Mouse (Mus musculus) liver, adult 2 months (tissue): ENCODE results near the gene Ear14. TPM values are rescaled to one million over a fixed set of nuclear protein-coding genes. Genes with fewer than 3 reads are reported as not detected.
"Not testable (repeated sequence)": the region's sequence is repeated elsewhere in the genome, so short reads cannot be mapped to it uniquely, and the experiment has no call there.

ENCODE experiments used
- DNase-seq: peaks from one replicate; pipeline ENCODE4 v3.0.0-alpha.2; 2011; ENCODE audit warnings: low read depth, low spot score; ENCODE audit errors: extremely low read depth
- H3K27ac ChIP-seq: fragments of 200-500 bp; replicated peaks from 2 replicates; pipeline ENCODE4 v1.5.1; 2012; ENCODE audit warnings: low read depth, mild to moderate bottlenecking, control low read depth, inconsistent platforms, low read length; ENCODE audit not compliant: insufficient read depth
- H3K27me3 ChIP-seq: fragments of 200-500 bp; 2 replicates; pipeline ENCODE4 v1.6.1; 2012; ENCODE audit warnings: mild to moderate bottlenecking, moderate library complexity, low read length, inconsistent platforms; ENCODE audit not compliant: control insufficient read depth, insufficient read depth
- H3K36me3 ChIP-seq: fragments of 200-500 bp; 2 replicates; pipeline ENCODE4 v1.6.1; 2012; ENCODE audit warnings: low read length, inconsistent platforms; ENCODE audit not compliant: control insufficient read depth, insufficient read depth
- H3K4me1 ChIP-seq: fragments of 200-500 bp; 2 replicates; pipeline ENCODE4 v1.6.1; 2011; ENCODE audit warnings: low read length; ENCODE audit not compliant: control insufficient read depth, insufficient read depth
- H3K4me3 ChIP-seq: fragments of 200-500 bp; 2 replicates; pipeline ENCODE4 v1.5.1; 2011; ENCODE audit warnings: low read depth, mild to moderate bottlenecking, control low read depth, low read length, moderate library complexity; ENCODE audit not compliant: insufficient read depth
- H3K79me2 ChIP-seq: fragments of 200-500 bp; 2 replicates; pipeline ENCODE4 v1.6.1; 2012; ENCODE audit warnings: inconsistent platforms, mild to moderate bottlenecking, low read length, moderate library complexity; ENCODE audit not compliant: control insufficient read depth, insufficient read depth
- H3K9ac ChIP-seq: fragments of 200-500 bp; 2 replicates; pipeline ENCODE4 v1.6.1; 2012; ENCODE audit warnings: low read depth, mild to moderate bottlenecking, control low read depth, inconsistent platforms, low read length
- CTCF ChIP-seq: fragments of 200-500 bp; IDR thresholded peaks from 2 replicates; pipeline ENCODE4 v1.5.1; 2011; ENCODE audit warnings: low read depth, low read length, control low read depth
- POLR2A ChIP-seq: fragments of 200-500 bp; IDR thresholded peaks from 2 replicates; pipeline ENCODE4 v1.6.1; 2011; ENCODE audit warnings: low read length, control low read depth; ENCODE audit not compliant: insufficient read depth; ENCODE audit errors: extremely low read depth
- WGBS: fragments of 180-500 bp; shearing (Covaris S2); methylation state at CpG from one replicate; pipeline ENCODE4 v1.1.7; 2018; 5-methylcytosine and 5-hydroxymethylcytosine counted together
- polyA plus RNA-seq: library from polyadenylated mRNA; depleted of rRNA; stranded (reverse); fragments of >200 nt; gene quantifications from 2 replicates; pipeline ENCODE4 v1.2.3, GENCODE M21; 2012; rRNA removed
- total RNA-seq: library from RNA; depleted of rRNA; stranded (reverse); fragments of >200 nt; gene quantifications from 2 replicates; pipeline ENCODE4 v1.2.3, GENCODE M21; 2014; rRNA removed

Gene Ear14
- total RNA-seq = not detected in 2 replicates
- not detected in 2 replicates for polyA plus RNA-seq

DNA sequence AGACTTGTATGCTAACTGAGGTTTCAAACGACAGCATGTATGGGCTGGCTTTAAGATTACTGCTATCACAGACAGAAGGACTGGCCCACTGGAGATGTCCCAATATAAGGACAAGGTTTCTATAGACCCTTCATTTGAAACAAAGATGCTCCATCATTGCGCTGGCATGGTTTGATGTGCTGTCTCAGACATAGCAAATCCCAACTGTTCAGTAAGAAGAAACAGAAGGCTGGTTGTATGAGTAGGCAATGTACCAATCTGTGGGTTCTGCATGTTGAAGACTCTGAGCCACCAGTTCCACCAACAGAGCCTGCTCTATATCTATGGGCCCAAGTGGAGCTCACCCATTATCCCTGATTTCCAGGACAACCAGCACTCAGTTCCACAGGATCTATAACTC lies at the start of gene Ear14:
Gene Ear14, plus strand, starts transcription at position 277 of the 400 bp plus-strand sequence.
- Histone ChIP-seq H3K4me1 (no peaks in the 10 kb centered on the region), H3K4me3 (no peak within 1 kb of the TSS), H3K9ac (no peak within 1 kb of the TSS), H3K36me3 (no peaks in the 10 kb centered on the region), H3K27ac (no peak within 1 kb of the TSS), H3K79me2 (no peaks in the 10 kb centered on the region), H3K27me3 (no peaks in the 10 kb centered on the region)
- no peak for DNase-seq
- WGBS = 90% methylated on average over 2 of the region's 2 CpGs
- TF ChIP-seq POLR2A (no peak), CTCF (no peak)

DNA sequence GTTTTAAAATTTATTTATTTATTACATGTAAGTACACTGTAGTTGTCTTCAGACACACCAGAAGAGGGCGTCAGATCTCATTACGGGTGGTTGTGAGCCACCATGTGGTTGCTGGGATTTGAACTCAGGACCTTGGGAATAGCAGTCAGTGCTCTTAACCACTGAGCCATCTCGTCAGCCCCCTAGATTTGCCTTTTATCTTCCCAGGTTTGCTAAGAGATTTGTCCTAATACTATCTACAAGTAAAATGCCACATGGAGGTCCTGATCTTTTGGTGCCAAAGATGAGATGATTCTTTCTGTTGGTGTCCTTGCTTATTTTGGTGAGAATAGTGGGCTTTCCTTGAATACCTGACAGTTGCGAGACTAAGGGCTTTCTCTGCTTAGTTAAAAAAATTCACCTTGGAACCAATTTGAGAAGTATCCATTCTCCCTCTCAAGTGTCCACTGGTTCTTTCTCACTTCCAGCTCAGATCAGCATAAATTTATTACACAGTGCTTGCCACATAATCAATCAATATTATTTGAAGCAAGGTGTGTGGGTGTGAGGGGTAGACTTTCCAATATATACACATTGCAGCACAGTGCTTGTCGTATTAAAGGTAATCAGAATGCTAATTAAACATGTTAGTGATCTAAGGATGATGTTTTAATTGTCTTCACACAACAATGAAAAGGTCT lies 47.0 kb upstream of the Ear14 start:
- H3K4me1 ChIP-seq = no peaks in the 10 kb centered on the region
- no peak for DNase-seq
- no peak for TF ChIP-seq CTCF
- TF ChIP-seq POLR2A = no peak
- no peak overlapping the region for H3K27ac ChIP-seq
- H3K27me3 ChIP-seq = no peaks in the 10 kb centered on the region
- H3K79me2 ChIP-seq = no peaks in the 10 kb centered on the region
- no peaks in the 10 kb centered on the region for H3K36me3 ChIP-seq
- WGBS = 81% methylated on average over 5 of the region's 5 CpGs
- no peak overlapping the region for H3K9ac ChIP-seq
- no peak overlapping the region for H3K4me3 ChIP-seq

DNA sequence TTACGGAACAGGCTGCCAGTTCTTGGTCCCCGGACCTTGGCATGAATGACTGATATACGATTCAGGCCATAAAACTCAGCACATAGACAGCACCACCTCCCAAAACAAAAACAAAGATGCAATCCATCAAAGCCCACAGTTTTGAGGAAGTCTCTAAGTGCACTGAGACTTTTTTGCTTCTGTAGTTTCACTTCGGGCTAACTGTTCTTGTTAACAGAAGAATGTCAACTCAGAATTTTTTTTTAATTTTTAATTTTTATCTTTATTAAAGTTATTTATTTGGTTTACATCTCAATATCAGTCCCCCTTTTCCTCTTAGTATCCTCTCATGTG lies 46.5 kb upstream of the Ear14 start:
- no peaks in the 10 kb centered on the region for H3K27me3 ChIP-seq
- H3K27ac ChIP-seq = no peak overlapping the region
- TF ChIP-seq POLR2A (no peak), CTCF (no peak)
- no peak overlapping the region for H3K4me3 ChIP-seq
- H3K4me1 ChIP-seq = no peaks in the 10 kb centered on the region
- 73% methylated on average over 4 of the region's 4 CpGs for WGBS
- no peak overlapping the region for H3K9ac ChIP-seq
- DNase-seq = no peak
- no peaks in the 10 kb centered on the region for H3K36me3 ChIP-seq
- no peaks in the 10 kb centered on the region for H3K79me2 ChIP-seq

DNA sequence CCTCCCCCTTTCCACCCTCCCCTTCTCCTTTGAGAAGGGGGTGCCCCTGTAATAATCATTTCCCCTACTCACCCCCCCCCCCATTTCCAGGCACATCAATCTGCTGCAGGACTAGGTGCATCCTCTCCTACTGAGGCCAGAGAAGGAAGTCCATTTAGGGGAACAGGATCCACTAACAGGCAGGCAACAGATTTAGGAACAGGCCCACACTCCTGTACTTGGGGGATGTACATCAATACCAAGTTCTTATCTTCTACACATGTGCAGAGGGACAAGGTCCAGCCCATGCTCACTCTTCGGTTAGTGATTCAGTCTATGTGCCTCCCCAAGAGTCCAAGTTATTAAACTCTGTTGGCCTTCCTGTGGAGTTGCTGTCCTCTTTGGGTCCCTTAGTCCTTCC lies 46.1 kb upstream of the Ear14 start:
- no peak overlapping the region for H3K4me3 ChIP-seq
- H3K79me2 ChIP-seq = no peaks in the 10 kb centered on the region
- DNase-seq = no peak
- H3K36me3 ChIP-seq = no peaks in the 10 kb centered on the region
- H3K27ac ChIP-seq = no peak overlapping the region
- no peak overlapping the region for H3K9ac ChIP-seq
- no peaks in the 10 kb centered on the region for H3K27me3 ChIP-seq
- H3K4me1 ChIP-seq = no peaks in the 10 kb centered on the region
- TF ChIP-seq CTCF = no peak
- no peak for TF ChIP-seq POLR2A
- WGBS = 76% methylated on average over 1 of the region's 1 CpGs

DNA sequence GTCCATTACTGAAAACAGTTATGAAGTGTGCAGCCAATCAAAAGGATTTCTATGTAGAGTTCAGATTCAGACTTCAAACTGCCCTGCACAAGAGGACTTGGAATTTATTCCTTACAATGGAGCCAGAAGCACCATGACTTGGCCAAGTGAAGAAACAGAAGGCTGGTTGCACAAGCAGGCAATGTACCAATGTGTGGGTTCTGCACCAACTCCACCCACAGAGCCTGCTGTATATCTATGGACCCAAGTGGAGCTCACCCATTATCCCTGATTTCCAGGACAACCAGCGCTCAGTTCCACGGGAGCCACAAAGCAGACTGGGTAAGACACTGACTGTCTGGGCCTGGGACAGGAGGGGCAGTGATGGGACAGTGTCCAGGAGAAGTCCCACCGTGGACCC lies 41.2 kb upstream of the Ear14 start, which contains the start of gene Rnase2b:
Gene Rnase2b, plus strand, starts transcription at position 285 of the 400 bp plus-strand sequence.
- not testable (repeated sequence) for DNase-seq
- 84% methylated on average over 3 of the region's 3 CpGs for WGBS

DNA sequence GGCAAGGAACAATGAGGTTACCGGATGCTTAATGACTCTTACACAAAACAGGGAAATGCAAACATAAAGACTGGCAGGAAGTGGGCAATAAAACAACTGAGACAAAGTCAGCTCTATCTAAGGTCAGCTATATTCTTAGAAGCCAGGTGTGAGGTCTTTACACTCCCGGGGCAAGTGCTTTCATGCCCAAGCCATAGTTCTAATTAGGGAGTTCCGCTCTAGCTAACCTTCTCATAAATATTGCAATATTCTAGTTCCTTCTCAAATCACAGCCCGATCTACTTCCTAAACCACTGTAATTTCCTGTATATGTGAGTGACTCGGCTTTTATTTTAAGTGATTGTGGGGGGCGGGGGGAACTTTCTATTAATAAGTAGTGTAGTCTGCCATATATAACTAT lies 39.9 kb upstream of the Ear14 start:
- H3K36me3 ChIP-seq, H3K79me2 ChIP-seq, H3K27ac ChIP-seq, H3K27me3 ChIP-seq, H3K4me1 ChIP-seq, H3K4me3 ChIP-seq, H3K9ac ChIP-seq: not testable (repeated sequence)
- WGBS = 85% methylated on average over 6 of the region's 6 CpGs
- DNase-seq = peak; percentile 9

More for the DNA sequence above, 41.2 kb upstream of the Ear14 start, which contains the start of gene Rnase2b:
- not testable (repeated sequence) for H3K27me3 ChIP-seq, H3K9ac ChIP-seq, H3K36me3 ChIP-seq, H3K4me1 ChIP-seq, H3K4me3 ChIP-seq, H3K27ac ChIP-seq, H3K79me2 ChIP-seq
